Mouse (Mus musculus) liver, postnatal 0 days (tissue): Measurements from ENCODE around the gene Fam126a. TPM values are rescaled to one million over a fixed set of nuclear protein-coding genes. Genes with fewer than 3 reads are reported as not detected.

Source experiments
- ATAC-seq: fragments of 200-750 bp; cut with Nextera tagmentation; 2 replicates; pipeline ENCODE4 v1.8.0; 2017; ENCODE audit warnings: mild to moderate bottlenecking, moderate library complexity
- DNase-seq: peaks from one replicate; pipeline ENCODE4 v3.0.0-alpha.2; 2016
- H3K27ac ChIP-seq: fragments of 300-500 bp; sonication (generic); 2 replicates; pipeline ENCODE4 v1.5.1; 2014; ENCODE audit warnings: antibody characterized with exemption, moderate library complexity, mild to moderate bottlenecking, low read depth
- H3K27me3 ChIP-seq: fragments of 300-500 bp; sonication (generic); 2 replicates; pipeline ENCODE4 v1.6.1; 2014; ENCODE audit warnings: low read length, control low read depth, mixed read lengths; ENCODE audit not compliant: insufficient read depth
- H3K36me3 ChIP-seq: fragments of 300-500 bp; sonication (generic); replicated peaks from 2 replicates; pipeline ENCODE4 v1.6.1; 2014; ENCODE audit warnings: mild to moderate bottlenecking, control low read depth, low read length, moderate library complexity, mixed read lengths; ENCODE audit not compliant: insufficient read depth
- H3K4me1 ChIP-seq: fragments of 300-500 bp; sonication (generic); 2 replicates; pipeline ENCODE4 v1.6.1; 2014; ENCODE audit warnings: antibody characterized with exemption, mild to moderate bottlenecking, control low read depth; ENCODE audit not compliant: insufficient read depth
- H3K4me2 ChIP-seq: fragments of 300-500 bp; sonication (generic); 2 replicates; pipeline ENCODE4 v1.6.1; 2014; ENCODE audit warnings: low read depth, mild to moderate bottlenecking, low read length, moderate library complexity, mixed read lengths
- H3K4me3 ChIP-seq: fragments of 300-500 bp; sonication (generic); 2 replicates; pipeline ENCODE4 v1.5.1; 2014; ENCODE audit warnings: low read depth, low read length
- H3K9ac ChIP-seq: fragments of 300-500 bp; sonication (generic); replicated peaks from 2 replicates; pipeline ENCODE4 v1.6.1; 2014; ENCODE audit warnings: mild to moderate bottlenecking, moderate library complexity
- H3K9me3 ChIP-seq: fragments of 300-500 bp; sonication (generic); 2 replicates; pipeline ENCODE4 v1.6.1; 2016; ENCODE audit warnings: mild to moderate bottlenecking, control low read depth, low read length, mixed read lengths
- CTCF ChIP-seq: sonication (generic); IDR thresholded peaks from 2 replicates; pipeline ENCODE4 v1.5.1; 2016; ENCODE audit warnings: antibody characterized with exemption, low read depth
- EP300 ChIP-seq: IDR thresholded peaks from 2 replicates; pipeline ENCODE4 v1.6.1; 2016; ENCODE audit warnings: antibody characterized with exemption, low read depth, mild to moderate bottlenecking
- WGBS: fragments of 180-500 bp; shearing (Covaris S2); extraction: QIAGEN DNeasy Blood & Tissue Kit; methylation state at CpG from one replicate; pipeline ENCODE4 v1.1.7; 2014; ENCODE audit not compliant: insufficient replicate concordance; 5-methylcytosine and 5-hydroxymethylcytosine counted together
- polyA plus RNA-seq: library from polyadenylated mRNA; unstranded; fragments of >200 nt; fragmentation: Nextera tagmentation; extraction: Ambion mirVana; gene quantifications from 2 replicates; pipeline ENCODE4 v1.2.1, GENCODE M21; 2015

Gene Fam126a
- polyA plus RNA-seq, 1 experiment from 2014 or later = 33.4 TPM

DNA sequence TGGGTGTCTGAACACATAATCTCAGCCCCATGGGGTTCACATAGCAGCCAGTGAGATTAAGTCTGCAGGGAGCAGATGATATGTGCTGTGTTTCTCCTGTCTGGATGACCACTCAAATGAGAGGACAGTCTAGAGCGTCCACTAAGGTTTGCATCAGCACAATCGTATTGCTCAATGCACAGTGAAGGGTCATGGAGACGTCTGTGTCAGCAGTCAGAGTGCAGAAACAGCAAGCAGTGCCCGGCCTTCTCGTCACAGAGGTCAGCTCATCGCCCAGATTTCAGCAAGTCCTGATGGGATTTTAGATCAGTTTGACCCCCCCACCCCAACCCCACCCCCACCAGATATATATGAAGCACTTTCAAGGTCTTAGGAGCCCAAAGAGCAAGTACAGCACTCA, 38.5 kb upstream of the Fam126a start:
- Histone ChIP-seq H3K27ac (peak overlapping the region; percentile 74), H3K36me3 (no peaks in the 10 kb centered on the region), H3K4me2 (no peak overlapping the region), H3K4me3 (no peak overlapping the region), H3K4me1 (0 out of 2 replicates have a peak, but pooled peaks cover 4% of the 10 kb centered on the region), H3K9ac (no peak overlapping the region), H3K9me3 (no peaks in the 10 kb centered on the region), H3K27me3 (no peaks in the 10 kb centered on the region)
- TF ChIP-seq CTCF (no peak), EP300 (no peak)
- peak; percentile 99 for ATAC-seq
- WGBS = 56% methylated on average over 6 of the region's 6 CpGs
- DNase-seq = peak; percentile 55

DNA sequence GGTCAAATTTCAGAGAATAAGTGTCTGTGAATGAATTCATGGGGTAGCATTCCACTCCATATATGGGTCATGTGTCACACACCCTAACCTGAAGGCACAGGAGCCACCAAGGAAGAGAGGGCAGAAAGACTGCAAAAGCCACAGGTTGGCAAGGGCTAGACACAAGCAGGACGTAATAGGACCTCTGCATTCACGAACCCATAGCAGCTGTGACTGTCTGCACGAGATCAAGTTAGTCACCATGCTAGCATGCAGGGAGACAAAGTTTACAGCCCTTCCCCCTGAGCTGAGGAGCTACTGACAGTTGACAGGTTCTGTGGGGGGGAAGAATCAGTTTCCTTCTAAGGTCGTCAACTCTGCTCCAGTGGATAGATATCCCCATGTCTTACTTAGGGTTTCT, 33.1 kb upstream of the Fam126a start:
- Histone ChIP-seq H3K9me3 (no peaks in the 10 kb centered on the region), H3K27me3 (no peaks in the 10 kb centered on the region), H3K9ac (no peak overlapping the region), H3K27ac (no peak overlapping the region), H3K4me3 (no peak overlapping the region), H3K4me2 (no peak overlapping the region), H3K4me1 (0 out of 2 replicates have a peak, but pooled peaks cover 4% of the 10 kb centered on the region), H3K36me3 (no peaks in the 10 kb centered on the region)
- no peak for TF ChIP-seq EP300
- no peak for TF ChIP-seq CTCF
- ATAC-seq (no peak), DNase-seq (no peak)
- WGBS = 62% methylated on average over 4 of the region's 4 CpGs

DNA sequence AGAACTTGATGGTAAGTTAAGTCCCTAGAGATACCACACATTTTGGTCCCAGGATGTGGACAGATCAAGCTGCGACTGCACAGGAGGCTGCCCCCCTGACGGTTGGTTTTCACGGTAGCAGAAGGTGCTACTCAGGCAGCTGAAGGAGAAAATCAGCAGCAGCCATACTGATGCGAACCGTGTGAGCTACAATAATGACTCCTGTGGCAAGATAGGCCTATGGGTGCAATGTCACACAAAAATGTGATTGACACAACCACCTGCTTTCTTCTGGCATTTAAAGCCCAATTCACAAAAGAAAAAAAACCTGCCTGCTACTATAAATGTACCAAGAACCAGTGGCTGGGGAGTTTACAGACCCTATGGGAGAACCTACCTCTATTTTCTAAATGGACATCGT, 32.5 kb upstream of the Fam126a start:
- ATAC-seq (no peak), DNase-seq (no peak)
- Histone ChIP-seq H3K4me1 (no peaks in the 10 kb centered on the region), H3K9me3 (no peaks in the 10 kb centered on the region), H3K4me3 (no peak overlapping the region), H3K36me3 (no peaks in the 10 kb centered on the region), H3K9ac (no peak overlapping the region), H3K27ac (no peak overlapping the region), H3K27me3 (no peaks in the 10 kb centered on the region), H3K4me2 (no peak overlapping the region)
- TF ChIP-seq EP300 (no peak), CTCF (no peak)
- WGBS = 76% methylated on average over 6 of the region's 6 CpGs

DNA sequence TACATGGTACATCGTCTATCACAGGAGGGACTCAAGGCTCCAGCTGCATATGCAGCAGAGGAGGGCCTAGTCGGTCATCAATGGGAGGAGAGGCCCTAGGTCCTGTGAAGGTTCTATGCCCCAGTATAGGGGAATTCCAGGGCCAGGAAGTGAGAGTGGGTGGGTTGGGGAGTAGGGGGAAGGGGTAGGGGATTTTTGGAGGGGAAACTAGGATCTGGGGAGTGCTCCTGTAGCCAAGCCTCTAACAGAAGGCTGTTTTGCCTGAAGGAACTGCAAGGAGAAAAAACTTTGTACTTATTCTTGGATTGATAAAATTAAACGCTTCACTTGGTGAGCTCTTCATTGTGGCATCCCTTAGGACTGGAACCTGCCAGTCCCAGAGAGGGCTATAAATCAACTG, 30.5 kb upstream of the Fam126a start:
- H3K27ac ChIP-seq = no peak overlapping the region
- no peaks in the 10 kb centered on the region for H3K9me3 ChIP-seq
- H3K4me1 ChIP-seq = no peaks in the 10 kb centered on the region
- TF ChIP-seq EP300 (no peak), CTCF (no peak)
- WGBS = 66% methylated on average over 3 of the region's 3 CpGs
- H3K4me3 ChIP-seq = no peak overlapping the region
- no peaks in the 10 kb centered on the region for H3K27me3 ChIP-seq
- DNase-seq (no peak), ATAC-seq (no peak)
- no peak overlapping the region for H3K4me2 ChIP-seq
- no peaks in the 10 kb centered on the region for H3K36me3 ChIP-seq
- no peak overlapping the region for H3K9ac ChIP-seq

DNA sequence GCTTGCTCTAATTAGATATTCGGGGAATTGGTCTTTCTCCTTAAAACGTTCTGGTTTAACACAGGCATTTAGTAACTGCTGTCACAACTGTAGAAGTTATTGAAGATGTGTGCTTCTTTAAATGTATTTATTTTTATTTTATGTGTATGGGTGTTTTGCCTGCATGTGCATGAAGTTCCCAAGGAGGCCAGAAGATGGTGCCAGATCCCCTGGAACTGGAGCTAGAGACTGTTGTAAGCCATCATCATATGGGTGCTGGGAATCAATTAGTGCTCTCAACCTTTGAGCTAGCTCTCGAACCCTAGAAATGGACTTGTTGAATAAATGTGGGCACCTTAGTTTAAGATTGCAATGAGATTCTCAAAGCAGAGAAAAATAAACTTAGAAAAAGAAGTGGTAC, 27.1 kb upstream of the Fam126a start:
- 0 out of 2 replicates have a peak, but pooled peaks cover 7% of the 10 kb centered on the region for H3K4me1 ChIP-seq
- H3K36me3 ChIP-seq = no peaks in the 10 kb centered on the region
- TF ChIP-seq EP300 (no peak), CTCF (peak; percentile 57)
- H3K9ac ChIP-seq = no peak overlapping the region
- ATAC-seq (no peak), DNase-seq (no peak)
- WGBS = 69% methylated on average over 3 of the region's 3 CpGs
- no peak overlapping the region for H3K4me2 ChIP-seq
- H3K27ac ChIP-seq = no peak overlapping the region
- H3K27me3 ChIP-seq = no peaks in the 10 kb centered on the region
- no peaks in the 10 kb centered on the region for H3K9me3 ChIP-seq
- H3K4me3 ChIP-seq = no peak overlapping the region

DNA sequence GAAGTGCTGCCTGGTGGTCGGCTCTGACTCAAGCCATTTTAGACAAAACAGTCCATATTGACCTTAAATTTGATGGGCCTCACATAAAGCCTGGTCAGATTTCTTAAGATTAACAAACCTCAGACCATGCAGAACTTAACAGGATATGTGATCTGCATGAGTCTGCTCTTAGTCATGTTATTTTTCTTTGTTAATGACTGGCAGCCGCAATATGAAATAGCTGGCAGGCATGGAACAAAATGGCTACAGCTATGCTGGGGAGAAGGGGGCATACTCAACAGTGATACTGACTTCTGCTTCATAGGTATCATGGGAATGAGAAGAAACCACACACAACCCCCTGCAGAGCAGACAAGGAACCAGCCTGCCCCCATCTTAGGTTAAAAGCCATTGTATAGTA, 26.4 kb upstream of the Fam126a start:
- Histone ChIP-seq H3K9ac (no peak overlapping the region), H3K27me3 (no peaks in the 10 kb centered on the region), H3K4me2 (no peak overlapping the region), H3K4me3 (no peak overlapping the region), H3K4me1 (0 out of 2 replicates have a peak, but pooled peaks cover 7% of the 10 kb centered on the region), H3K27ac (no peak overlapping the region), H3K36me3 (no peaks in the 10 kb centered on the region), H3K9me3 (no peaks in the 10 kb centered on the region)
- DNase-seq = no peak
- WGBS = 82% methylated on average over 2 of the region's 2 CpGs
- ATAC-seq = no peak
- TF ChIP-seq CTCF (no peak), EP300 (no peak)

DNA sequence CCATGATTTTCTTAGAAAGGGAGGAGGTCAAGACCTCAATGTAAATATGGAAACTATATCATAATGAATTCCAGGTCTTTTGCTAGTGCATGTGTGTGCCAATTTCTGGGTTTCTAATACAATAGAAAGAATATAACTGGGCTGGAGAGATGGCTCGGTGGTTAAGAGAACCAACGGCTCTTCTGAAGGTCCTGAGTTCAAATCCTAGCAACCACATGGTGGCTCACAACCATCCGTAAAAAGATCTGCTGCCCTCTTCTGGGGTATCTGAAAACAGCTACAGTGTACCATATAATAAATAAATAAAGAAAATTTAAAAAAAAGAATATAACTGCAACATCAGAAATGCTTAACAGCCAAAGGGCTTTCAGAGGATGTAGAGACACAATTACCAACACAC, 23.9 kb upstream of the Fam126a start:
- WGBS = 90% methylated on average over 3 of the region's 3 CpGs
- Histone ChIP-seq H3K4me3 (no peak overlapping the region), H3K4me2 (no peak overlapping the region), H3K36me3 (no peaks in the 10 kb centered on the region), H3K9me3 (no peaks in the 10 kb centered on the region), H3K9ac (no peak overlapping the region), H3K4me1 (0 out of 2 replicates have a peak, but pooled peaks cover 7% of the 10 kb centered on the region), H3K27me3 (no peaks in the 10 kb centered on the region), H3K27ac (no peak overlapping the region)
- ATAC-seq = no peak
- TF ChIP-seq CTCF = 0 out of 2 replicates have a peak, but pooled peaks have one; percentile 14
- no peak for TF ChIP-seq EP300
- no peak for DNase-seq
